Mouse (Mus musculus): Measurements from ENCODE around the gene BC017158. TPM values are rescaled to one million over a fixed set of nuclear protein-coding genes. Genes with fewer than 3 reads are reported as not detected.

The BC017158 gene
- polyA plus RNA-seq, 1 experiment from 2014 or later, result 26.3 TPM

GRCm38 (mm10) chr7:128249998-128250397 lies 48.0 kb downstream of the BC017158 start:
- Histone ChIP-seq H3K4me1 (peaks cover 44% of the 10 kb centered on the region), H3K27ac (replicated peaks) (no peak overlapping the region), H3K9me3 (replicated peaks) (no peaks in the 10 kb centered on the region), H3K36me3 (peaks cover 3% of the 10 kb centered on the region), H3K4me3 (no peak overlapping the region), H3K27me3 (ENCODE audit: low read depth, poor library complexity, severe bottlenecking) (peaks cover 77% of the 10 kb centered on the region)
- DNase-seq (ENCODE audit: low spot score), result no peak
- 88% methylated on average over 5 of the region's 5 CpGs for WGBS

- H3K27me3 ChIP-seq (ENCODE audit: low read depth, poor library complexity, severe bottlenecking), result peaks cover 75% of the 10 kb centered on the region
- H3K4me1 ChIP-seq, result peaks cover 58% of the 10 kb centered on the region
These were observed 49.6 kb downstream of the BC017158 start for GRCm38 (mm10) chr7:128248081-128249042.

GRCm38 (mm10) chr7:128247443-128247842 lies 50.5 kb downstream of the BC017158 start:
- Histone ChIP-seq H3K27ac (replicated peaks) (peak overlapping the region; percentile 81), H3K27me3 (ENCODE audit: low read depth, poor library complexity, severe bottlenecking) (peaks cover 66% of the 10 kb centered on the region), H3K4me3 (peak overlapping the region; percentile 52), H3K9me3 (replicated peaks) (no peaks in the 10 kb centered on the region), H3K4me1 (peaks cover 59% of the 10 kb centered on the region), H3K36me3 (peaks cover 24% of the 10 kb centered on the region)
- WGBS, result 3% methylated on average over 13 of the region's 13 CpGs
- DNase-seq (ENCODE audit: low spot score), result peak; percentile 84

More at GRCm38 (mm10) chr7:128248081-128249042, 49.6 kb downstream of the BC017158 start:
- WGBS, result 86% methylated on average over 10 of the region's 10 CpGs
- DNase-seq (ENCODE audit: low spot score), result no peak
- H3K9me3 ChIP-seq (replicated peaks), result no peaks in the 10 kb centered on the region
- peak overlapping the region; percentile 14 for H3K4me3 ChIP-seq
- H3K27ac ChIP-seq (replicated peaks), result no peak overlapping the region
- H3K36me3 ChIP-seq, result peaks cover 15% of the 10 kb centered on the region

GRCm38 (mm10) chr7:128246496-128247391 lies 51.2 kb downstream of the BC017158 start, which contains the start of gene Tgfb1i1:
Gene Tgfb1i1, plus strand, starts transcription at chr7:128246812.
- Histone ChIP-seq H3K9me3 (replicated peaks) (no peaks in the 10 kb centered on the region), H3K27ac (replicated peaks) (peak within 1 kb of the TSS; percentile 81), H3K4me1 (peaks cover 58% of the 10 kb centered on the region), H3K27me3 (ENCODE audit: low read depth, poor library complexity, severe bottlenecking) (peaks cover 59% of the 10 kb centered on the region), H3K4me3 (peak within 1 kb of the TSS; percentile 52), H3K36me3 (peaks cover 31% of the 10 kb centered on the region)
- 3% methylated on average over 29 of the region's 30 CpGs for WGBS
- DNase-seq (ENCODE audit: low spot score), result peak; percentile 58

- Histone ChIP-seq H3K9me3 (replicated peaks) (no peaks in the 10 kb centered on the region), H3K27me3 (ENCODE audit: low read depth, poor library complexity, severe bottlenecking) (peaks cover 47% of the 10 kb centered on the region), H3K4me1 (peaks cover 61% of the 10 kb centered on the region), H3K4me3 (no peak overlapping the region), H3K36me3 (peaks cover 43% of the 10 kb centered on the region), H3K27ac (replicated peaks) (no peak overlapping the region)
- 88% methylated on average over 4 of the region's 4 CpGs for WGBS
- DNase-seq (ENCODE audit: low spot score), result no peak
These were observed 52.4 kb downstream of the BC017158 start for GRCm38 (mm10) chr7:128245547-128245946.

GRCm38 (mm10) chr7:128244410-128245025 lies 53.5 kb downstream of the BC017158 start:
- Histone ChIP-seq H3K27me3 (ENCODE audit: low read depth, poor library complexity, severe bottlenecking) (peaks cover 38% of the 10 kb centered on the region), H3K9me3 (replicated peaks) (no peaks in the 10 kb centered on the region), H3K4me1 (peaks cover 71% of the 10 kb centered on the region), H3K4me3 (no peak overlapping the region), H3K36me3 (peaks cover 53% of the 10 kb centered on the region), H3K27ac (replicated peaks) (peak overlapping the region; percentile 69)
- 81% methylated on average over 18 of the region's 18 CpGs for WGBS
- no peak for DNase-seq (ENCODE audit: low spot score)

- peak; percentile 38 for DNase-seq (ENCODE audit: low spot score)
- Histone ChIP-seq H3K36me3 (peaks cover 53% of the 10 kb centered on the region), H3K27ac (replicated peaks) (peak overlapping the region; percentile 69)
These were observed 54.0 kb downstream of the BC017158 start for GRCm38 (mm10) chr7:128243921-128244320.

GRCm38 (mm10) chr7:128242331-128242730 lies 55.6 kb downstream of the BC017158 start:
- no peak for DNase-seq (ENCODE audit: low spot score)
- H3K4me3 ChIP-seq, result no peak overlapping the region
- peaks cover 71% of the 10 kb centered on the region for H3K4me1 ChIP-seq
- H3K27ac ChIP-seq (replicated peaks), result 0 out of 2 replicates have a peak overlapping the region, but pooled peaks have one; percentile 13
- peaks cover 53% of the 10 kb centered on the region for H3K36me3 ChIP-seq
- H3K27me3 ChIP-seq (ENCODE audit: low read depth, poor library complexity, severe bottlenecking), result peaks cover 21% of the 10 kb centered on the region
- 96% methylated on average over 16 of the region's 16 CpGs for WGBS
- no peaks in the 10 kb centered on the region for H3K9me3 ChIP-seq (replicated peaks)

More at GRCm38 (mm10) chr7:128243921-128244320, 54.0 kb downstream of the BC017158 start:
- H3K4me3 ChIP-seq, result no peak overlapping the region
- peaks cover 33% of the 10 kb centered on the region for H3K27me3 ChIP-seq (ENCODE audit: low read depth, poor library complexity, severe bottlenecking)
- H3K4me1 ChIP-seq, result peaks cover 76% of the 10 kb centered on the region
- no peaks in the 10 kb centered on the region for H3K9me3 ChIP-seq (replicated peaks)
- 36% methylated on average over 10 of the region's 10 CpGs for WGBS

GRCm38 (mm10) chr7:128240131-128240784 lies 57.7 kb downstream of the BC017158 start:
- 94% methylated on average over 27 of the region's 27 CpGs for WGBS
- no peak for DNase-seq (ENCODE audit: low spot score)
- H3K27ac ChIP-seq (replicated peaks), result no peak overlapping the region
- peaks cover 62% of the 10 kb centered on the region for H3K4me1 ChIP-seq
- H3K27me3 ChIP-seq (ENCODE audit: low read depth, poor library complexity, severe bottlenecking), result peaks cover 10% of the 10 kb centered on the region; the same call in 1 of the 2 replicates
- no peak overlapping the region for H3K4me3 ChIP-seq
- peaks cover 57% of the 10 kb centered on the region for H3K36me3 ChIP-seq
- no peaks in the 10 kb centered on the region for H3K9me3 ChIP-seq (replicated peaks)

- peaks cover 52% of the 10 kb centered on the region for H3K4me1 ChIP-seq
- no peaks in the 10 kb centered on the region for H3K9me3 ChIP-seq (replicated peaks)
- H3K36me3 ChIP-seq, result peaks cover 44% of the 10 kb centered on the region
- peak overlapping the region; percentile 97 for H3K27ac ChIP-seq (replicated peaks)
- WGBS, result 29% methylated on average over 4 of the region's 4 CpGs
- DNase-seq (ENCODE audit: low spot score), result no peak
- H3K4me3 ChIP-seq, result peak overlapping the region; percentile 70
- no peaks in the 10 kb centered on the region for H3K27me3 ChIP-seq (ENCODE audit: low read depth, poor library complexity, severe bottlenecking)
These were observed 59.0 kb downstream of the BC017158 start for GRCm38 (mm10) chr7:128238991-128239390.

- H3K9me3 ChIP-seq (replicated peaks), result no peaks in the 10 kb centered on the region
- peak within 1 kb of the TSS; percentile 97 for H3K27ac ChIP-seq (replicated peaks)
- peaks cover 46% of the 10 kb centered on the region for H3K4me1 ChIP-seq
- peak; percentile 100 for DNase-seq (ENCODE audit: low spot score)
- no peaks in the 10 kb centered on the region for H3K27me3 ChIP-seq (ENCODE audit: low read depth, poor library complexity, severe bottlenecking)
- under 1% methylated on average over 66 of the region's 72 CpGs for WGBS
- H3K36me3 ChIP-seq, result peaks cover 40% of the 10 kb centered on the region
- H3K4me3 ChIP-seq, result peak within 1 kb of the TSS; percentile 70
These were observed 59.8 kb downstream of the BC017158 start, which contains the start of gene 9130023H24Rik for GRCm38 (mm10) chr7:128237927-128238778. Gene 9130023H24Rik, minus strand, starts transcription at chr7:128238031.
